Mouse (Mus musculus) liver, embryonic 16.5 days (tissue): ENCODE measurements around the gene Snx33. TPM values are rescaled to one million over a fixed set of nuclear protein-coding genes. Genes with fewer than 3 reads are reported as not detected.

ENCODE experiments used
- ATAC-seq: fragments of 200-750 bp; cut with Nextera tagmentation; 2 replicates; pipeline ENCODE4 v1.8.0; 2017; ENCODE audit warnings: low read depth, mild to moderate bottlenecking, moderate number of reproducible peaks, moderate library complexity
- H3K27ac ChIP-seq: fragments of 300-500 bp; sonication (generic); 2 replicates; pipeline ENCODE4 v1.5.1; 2014; ENCODE audit warnings: mild to moderate bottlenecking, low read length
- H3K27me3 ChIP-seq: fragments of 300-500 bp; sonication (generic); 2 replicates; pipeline ENCODE4 v1.6.1; 2014; ENCODE audit warnings: low read depth, low read length, mixed read lengths; ENCODE audit not compliant: control insufficient read depth, insufficient read depth
- H3K36me3 ChIP-seq: fragments of 300-500 bp; sonication (generic); 2 replicates; pipeline ENCODE4 v1.6.1; 2014; ENCODE audit warnings: mild to moderate bottlenecking; ENCODE audit not compliant: control insufficient read depth, insufficient read depth
- H3K4me1 ChIP-seq: fragments of 300-500 bp; sonication (generic); 2 replicates; pipeline ENCODE4 v1.6.1; 2014; ENCODE audit warnings: low read depth, low read length, mixed read lengths; ENCODE audit not compliant: control insufficient read depth
- H3K4me2 ChIP-seq: fragments of 300-500 bp; sonication (generic); 2 replicates; pipeline ENCODE4 v1.6.1; 2014; ENCODE audit warnings: low read depth, low read length, mixed read lengths
- H3K4me3 ChIP-seq: fragments of 300-500 bp; sonication (generic); 2 replicates; pipeline ENCODE4 v1.5.1; 2014; ENCODE audit warnings: low read depth, mild to moderate bottlenecking, low read length
- H3K9ac ChIP-seq: fragments of 300-500 bp; sonication (generic); 2 replicates; pipeline ENCODE4 v1.6.1; 2014; ENCODE audit warnings: low read depth, low read length
- H3K9me3 ChIP-seq: fragments of 300-500 bp; sonication (generic); replicated peaks from 2 replicates; pipeline ENCODE4 v1.6.1; 2016; ENCODE audit warnings: low read length; ENCODE audit not compliant: control insufficient read depth
- WGBS: fragments of 180-500 bp; shearing (Covaris S2); extraction: QIAGEN DNeasy Blood & Tissue Kit; methylation state at CpG from one replicate; pipeline ENCODE4 v1.1.7; 2014; ENCODE audit not compliant: insufficient replicate concordance; 5-methylcytosine and 5-hydroxymethylcytosine counted together
- polyA plus RNA-seq: library from polyadenylated mRNA; unstranded; fragments of >200 nt; fragmentation: Nextera tagmentation; extraction: Ambion mirVana; gene quantifications from 2 replicates; pipeline ENCODE4 v1.2.1, GENCODE M21; 2015

The Snx33 gene
- polyA plus RNA-seq, 1 experiment from 2014 or later, result 1.9 TPM

DNA sequence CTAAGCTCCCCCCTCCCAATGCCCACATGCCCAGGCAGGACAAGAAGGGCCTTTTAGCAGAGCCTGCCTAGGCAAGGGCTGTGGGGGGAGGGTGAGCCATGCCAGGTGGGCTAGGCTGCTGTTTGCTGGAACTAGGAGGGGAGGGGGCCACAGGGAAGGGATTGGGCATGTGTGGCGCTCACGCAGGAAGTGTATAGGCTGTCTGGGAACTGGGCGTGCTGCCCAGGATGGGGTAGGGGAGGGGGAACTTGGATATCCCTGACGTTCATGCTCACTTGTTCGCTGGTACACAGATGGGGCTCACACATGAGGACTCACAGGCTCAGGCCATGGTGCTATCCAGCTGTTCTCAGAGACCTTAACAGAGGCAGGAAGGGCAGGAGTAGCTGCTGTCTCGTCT lies 59.9 kb downstream of the Snx33 start:
- Histone ChIP-seq H3K27ac (no peak overlapping the region), H3K27me3 (peaks cover 17% of the 10 kb centered on the region), H3K4me2 (no peak overlapping the region), H3K4me3 (no peak overlapping the region), H3K9me3 (no peaks in the 10 kb centered on the region), H3K4me1 (no peaks in the 10 kb centered on the region), H3K36me3 (no peaks in the 10 kb centered on the region), H3K9ac (no peak overlapping the region)
- 49% methylated on average over 6 of the region's 6 CpGs for WGBS
- no peak for ATAC-seq

Other genes starting within 250 kb of the Snx33 start
- 0.20 and 0.50 TPM in 2 replicates for gene Lingo1, start 131.9 kb downstream of the Snx33 start, polyA plus RNA-seq
- gene Odf3l1, start 63.7 kb downstream of the Snx33 start, polyA plus RNA-seq, result not detected in 2 replicates
- 0.57 and 0.87 TPM in 2 replicates for gene Cspg4, start 63.3 kb downstream of the Snx33 start, polyA plus RNA-seq
- 38.1 and 42.0 TPM in 2 replicates for gene Imp3, start 9.1 kb upstream of the Snx33 start, polyA plus RNA-seq
- gene Snupn, start 22.5 kb upstream of the Snx33 start, polyA plus RNA-seq, result 7.1 and 7.8 TPM in 2 replicates
- 2.7 and 3.1 TPM in 2 replicates for gene Ptpn9, start 66.6 kb upstream of the Snx33 start, polyA plus RNA-seq
- gene Sin3a, start 143.7 kb upstream of the Snx33 start, polyA plus RNA-seq, result 13.4 and 14.5 TPM in 2 replicates
- 18.6 and 21.2 TPM in 2 replicates for gene Man2c1, start 202.3 kb upstream of the Snx33 start, polyA plus RNA-seq
- gene Neil1, start 219.9 kb upstream of the Snx33 start, polyA plus RNA-seq, result 1.9 and 2.3 TPM in 2 replicates
- 43.8 and 50.3 TPM in 2 replicates for gene Commd4, start 230.0 kb upstream of the Snx33 start, polyA plus RNA-seq